Mouse (Mus musculus) ES-E14 (cell line): ENCODE results near the gene Morn4. TPM values are rescaled to one million over a fixed set of nuclear protein-coding genes. Genes with fewer than 3 reads are reported as not detected.

Source experiments
- DNase-seq: peaks from one replicate; pipeline ENCODE4 v3.0.0-alpha.2; 2013; ENCODE audit warnings: low read depth, low spot score
- H3K27ac ChIP-seq: 2 replicates; pipeline ENCODE4 v1.5.1; 2012; ENCODE audit warnings: low read depth, mild to moderate bottlenecking, low read length, moderate library complexity, mixed read lengths; ENCODE audit not compliant: poor library complexity, insufficient read depth, severe bottlenecking
- H3K36me3 ChIP-seq: 2 replicates; pipeline ENCODE4 v1.6.1; 2012; ENCODE audit warnings: mild to moderate bottlenecking, low read length, moderate library complexity, mixed read lengths; ENCODE audit not compliant: control insufficient read depth, poor library complexity, insufficient read depth, severe bottlenecking
- H3K4me1 ChIP-seq, 2 experiments: fragments of 150-350 bp in 1 of 2; sonication (generic) in 1 of 2; 2 replicates each; pipeline ENCODE4 v1.6.1; 2012; ENCODE audit warnings: low read length in 2 of 2, mild to moderate bottlenecking in 1 of 2, mixed read lengths in 1 of 2; ENCODE audit not compliant: control insufficient read depth in 2 of 2, insufficient read depth in 2 of 2, poor library complexity in 1 of 2
- H3K4me3 ChIP-seq, 2 experiments: fragments of 150-350 bp in 1 of 2; sonication (generic) in 1 of 2; 2 replicates each; pipeline ENCODE4 v1.5.1; 2012; ENCODE audit warnings: low read length in 2 of 2, low read depth in 1 of 2, mild to moderate bottlenecking in 1 of 2, mixed read lengths in 1 of 2; ENCODE audit not compliant: insufficient read depth in 1 of 2, poor library complexity in 1 of 2, severe bottlenecking in 1 of 2
- H3K9ac ChIP-seq: 2 replicates; pipeline ENCODE4 v1.6.1; 2012; ENCODE audit warnings: low read depth, mild to moderate bottlenecking, low read length, mixed read lengths; ENCODE audit not compliant: poor library complexity, insufficient read depth, severe bottlenecking
- H3K9me3 ChIP-seq: fragments of 150-350 bp; sonication (generic); 2 replicates; pipeline ENCODE4 v1.6.1; 2012; ENCODE audit warnings: low read depth, mild to moderate bottlenecking, low read length; ENCODE audit not compliant: control insufficient read depth, insufficient read depth
- CHD2 ChIP-seq: IDR thresholded peaks from 2 replicates; pipeline ENCODE4 v1.6.1; 2014; ENCODE audit warnings: mild to moderate bottlenecking, low read depth, low read length, inconsistent platforms
- HCFC1 ChIP-seq: IDR thresholded peaks from 2 replicates; pipeline ENCODE4 v1.6.1; 2012; ENCODE audit warnings: low read length, inconsistent platforms, borderline replicate concordance; ENCODE audit not compliant: insufficient read depth
- MAFK ChIP-seq: IDR thresholded peaks from 2 replicates; pipeline ENCODE4 v1.6.1; 2014; ENCODE audit warnings: mild to moderate bottlenecking, low read depth, low read length, inconsistent platforms; ENCODE audit not compliant: insufficient read depth
- ZC3H11A ChIP-seq: IDR thresholded peaks from 2 replicates; pipeline ENCODE4 v1.6.1; 2012; ENCODE audit warnings: low read depth, mild to moderate bottlenecking, inconsistent platforms, low read length, borderline replicate concordance
- ZNF384 ChIP-seq: IDR thresholded peaks from 2 replicates; pipeline ENCODE4 v1.6.1; 2012; ENCODE audit warnings: low read depth, low read length, inconsistent platforms
- in situ Hi-C, 2 experiments: fragments of 600-800 bp; cut with MboI; formaldehyde crosslinking; loops; one replicate each; pipeline ENCODE4 v1.15.1; 2025; ENCODE audit warnings: low sequenced_read_pairs in 2 of 2, inconsistent platforms in 1 of 2; ENCODE audit not compliant: unreplicated experiment in 2 of 2
- total RNA-seq: library from RNA; depleted of rRNA; stranded (reverse); fragments of 300-350 nt; gene quantifications from 2 replicates; pipeline ENCODE4 v1.2.3, GENCODE M21; 2012

Morn4 gene
- total RNA-seq, 1 experiment, result 3.1 TPM

DNA sequence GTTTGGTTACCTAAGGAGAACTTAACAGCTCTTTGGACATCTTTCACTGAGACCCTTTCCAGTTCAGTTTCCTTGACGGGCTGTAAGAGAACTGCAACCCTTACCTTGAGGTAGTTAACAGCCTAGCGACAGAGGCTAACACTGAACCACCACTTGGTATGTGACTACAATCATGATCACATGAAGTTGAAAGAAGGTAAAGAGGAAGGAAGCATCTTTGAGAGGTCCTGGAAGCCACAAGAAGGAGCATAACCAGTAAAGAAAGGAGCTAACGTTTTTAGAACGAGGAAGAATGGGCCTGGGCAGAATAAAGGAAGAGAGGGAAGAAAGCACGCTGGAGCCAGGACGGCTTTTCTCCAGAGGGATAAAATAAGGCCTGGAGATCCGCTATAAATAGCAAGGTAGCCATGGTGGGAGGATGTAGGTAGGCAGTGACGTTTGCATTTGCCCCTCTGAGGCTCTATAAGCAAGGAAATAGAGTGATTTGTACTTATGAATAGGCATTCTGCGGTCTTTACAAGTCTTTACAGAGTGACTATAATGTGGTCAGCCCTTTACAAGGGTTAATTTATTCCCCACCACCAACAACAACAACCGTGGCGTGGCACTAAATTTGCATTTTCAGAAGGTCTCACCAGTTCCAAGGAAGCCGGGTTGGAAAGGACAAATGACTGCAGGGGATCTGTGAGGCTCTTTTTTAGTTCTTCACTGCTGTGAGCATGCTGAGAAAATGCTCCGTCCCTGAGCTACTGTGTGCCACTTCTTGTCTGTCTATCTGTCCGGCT, 43.5 kb upstream of the Morn4 start:
- Histone ChIP-seq H3K4me1 (peaks cover 27 to 30% of the 10 kb centered on the region in 2 experiments), H3K9me3 (no peaks in the 10 kb centered on the region), H3K4me3 (peak overlapping the region; percentile 14 to 32; a peak in 3 of 4 replicates), H3K27ac (peak overlapping the region; percentile 87), H3K9ac (peak overlapping the region; percentile 67), H3K36me3 (peaks cover 8% of the 10 kb centered on the region)
- no peak for TF ChIP-seq ZNF384
- no peak for TF ChIP-seq ZC3H11A
- TF ChIP-seq HCFC1, result no peak
- no peak for TF ChIP-seq CHD2
- TF ChIP-seq MAFK, result no peak
- no peak for DNase-seq
- in situ Hi-C loops, result no loop called here

- TF ChIP-seq HCFC1 (no peak), CHD2 (0 out of 2 replicates have a peak, but pooled peaks have one; percentile 52)
- Histone ChIP-seq H3K9ac (peak within 1 kb of the TSS; percentile 94), H3K27ac (peak within 1 kb of the TSS; percentile 87), H3K36me3 (peaks cover 13% of the 10 kb centered on the region), H3K4me3 (peak within 1 kb of the TSS; percentile 85 to 100), H3K9me3 (no peaks in the 10 kb centered on the region), H3K4me1 (peaks cover 26% of the 10 kb centered on the region in 2 experiments)
- DNase-seq, result peak; percentile 100
- in situ Hi-C loops, result no loop called here
These were observed 42.8 kb upstream of the Morn4 start, which contains the start of gene Avpi1 for GRCm38 (mm10) chr19:42128787-42129508. Gene Avpi1 (minus strand): TSS chr19:42129059.

GRCm38 (mm10) chr19:42128052-42128740, 42.0 kb upstream of the Morn4 start:
- Histone ChIP-seq H3K27ac (peak overlapping the region; percentile 80), H3K4me3 (peak overlapping the region; percentile 85 to 100), H3K9me3 (no peaks in the 10 kb centered on the region), H3K4me1 (peaks cover 24 to 26% of the 10 kb centered on the region in 2 experiments), H3K9ac (peak overlapping the region; percentile 94), H3K36me3 (peaks cover 20% of the 10 kb centered on the region)
- no peak for DNase-seq
- no peak for TF ChIP-seq ZNF384
- 0 out of 2 replicates have a peak, but pooled peaks have one; percentile 10 for TF ChIP-seq HCFC1
- in situ Hi-C loops, result no loop called here

DNA sequence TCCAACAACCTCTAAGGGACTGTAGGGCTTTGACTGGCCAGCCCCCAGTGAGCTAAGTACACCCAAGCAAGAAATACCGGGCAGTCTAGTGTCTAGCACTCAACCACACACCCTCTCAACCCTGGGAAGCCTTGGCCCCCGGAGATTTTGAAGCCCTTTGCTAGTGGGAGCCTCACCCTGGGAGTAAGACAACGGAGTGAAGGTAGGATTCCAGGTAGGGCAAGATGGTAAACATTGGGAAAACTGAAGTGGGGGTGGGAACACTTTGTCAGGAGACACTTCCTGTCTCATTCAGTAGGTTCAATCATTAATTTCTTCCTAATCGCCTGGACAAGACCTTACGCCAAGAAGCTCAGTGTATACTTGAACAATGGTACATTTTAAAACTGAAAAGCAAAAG, 40.9 kb upstream of the Morn4 start:
- peak overlapping the region; percentile 85 to 100; a peak in 2 of 4 replicates for H3K4me3 ChIP-seq

More for the DNA sequence above, 40.9 kb upstream of the Morn4 start:
- peaks cover 24 to 26% of the 10 kb centered on the region in 2 experiments for H3K4me1 ChIP-seq
- H3K9ac ChIP-seq, result 0 out of 2 replicates have a peak overlapping the region, but pooled peaks have one; percentile 16
- H3K36me3 ChIP-seq, result peaks cover 26% of the 10 kb centered on the region
- TF ChIP-seq ZNF384, result no peak
- TF ChIP-seq ZC3H11A, result no peak
- TF ChIP-seq MAFK, result no peak
- TF ChIP-seq HCFC1, result no peak
- no peak for TF ChIP-seq CHD2
- DNase-seq, result no peak
- in situ Hi-C loops, result no loop called here
- H3K27ac ChIP-seq, result no peak overlapping the region
- no peaks in the 10 kb centered on the region for H3K9me3 ChIP-seq
